Mouse (Mus musculus) gastrocnemius, adult 8-10 months (tissue): Measurements from ENCODE around the gene Sept1. TPM values are rescaled to one million over a fixed set of nuclear protein-coding genes. Genes with fewer than 3 reads are reported as not detected.
A peak's percentile ranks its signal among the peaks of the same experiment; 100 is the strongest.

Experiments used
- DNase-seq, 2 experiments: peaks; one replicate each; pipeline ENCODE4 v3.0.0; 2022; ENCODE audit warnings: low spot score in 2 of 2
- total RNA-seq, 4 experiments: library from RNA; stranded (reverse); gene quantifications; 2 replicates each; pipeline ENCODE4 v1.2.4; 2022

Sept1 gene
- total RNA-seq = 1 to 10 TPM; 1.0 to 2.8 (median 1.4) TPM

GRCm38 (mm10) chr7:127232622-127233367 is at the start of gene Sept1, which contains the start of gene Zfp553:
Gene Sept1 (minus strand): TSS chr7:127233130.
Gene Zfp553 (plus strand): TSS chr7:127233061.
- peak; percentile 59 to 67 for DNase-seq

GRCm38 (mm10) chr7:127282190-127282589 is 49.3 kb upstream of the Sept1 start:
- DNase-seq = no peak

- DNase-seq = no peak
Measured at GRCm38 (mm10) chr7:127281114-127281513, 48.2 kb upstream of the Sept1 start.

DNA sequence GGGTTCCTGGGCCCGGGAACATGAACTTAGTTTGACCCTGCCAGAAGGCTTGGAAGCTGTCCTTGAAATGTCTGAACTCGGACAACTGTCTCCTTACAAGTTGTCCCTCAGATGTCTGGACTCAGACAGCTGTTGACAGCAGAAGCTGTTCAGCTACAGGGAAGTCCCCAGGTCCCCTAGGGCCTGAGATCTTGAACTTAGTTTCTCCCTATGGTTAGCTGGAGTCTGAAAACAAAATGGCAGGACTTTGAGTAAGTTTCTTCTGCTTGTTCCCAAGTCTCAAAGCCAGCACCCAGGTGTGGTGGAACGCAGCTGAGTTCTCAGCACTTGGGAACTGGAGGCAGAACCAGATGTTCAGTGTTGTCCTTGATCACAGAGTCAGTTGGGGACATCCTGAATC is 47.2 kb upstream of the Sept1 start:
- no peak for DNase-seq

- DNase-seq = no peak
Measured at GRCm38 (mm10) chr7:127278311-127278710, 45.4 kb upstream of the Sept1 start.

DNA sequence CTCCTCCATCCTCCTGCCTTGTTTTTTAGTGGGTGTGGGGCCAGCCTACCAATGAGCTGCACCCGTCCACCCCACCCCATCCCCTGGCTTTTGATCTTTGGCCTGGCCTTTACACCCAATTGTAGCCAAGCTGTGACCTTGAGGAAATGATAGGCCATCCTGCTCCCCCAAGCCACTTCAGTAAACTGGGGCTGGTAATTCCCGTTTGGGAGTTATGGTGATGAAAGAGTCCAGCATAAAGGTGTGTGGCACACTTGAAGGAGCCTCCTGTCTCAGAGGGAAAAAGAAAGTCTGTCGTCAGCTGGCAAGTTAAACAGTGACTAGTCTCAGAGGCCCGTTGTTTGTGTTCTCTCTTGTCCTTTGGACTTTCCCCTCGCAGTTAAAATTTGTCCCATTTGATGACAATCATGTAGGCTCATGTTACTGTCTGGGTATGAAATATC is 43.6 kb upstream of the Sept1 start:
- no peak for DNase-seq

DNA sequence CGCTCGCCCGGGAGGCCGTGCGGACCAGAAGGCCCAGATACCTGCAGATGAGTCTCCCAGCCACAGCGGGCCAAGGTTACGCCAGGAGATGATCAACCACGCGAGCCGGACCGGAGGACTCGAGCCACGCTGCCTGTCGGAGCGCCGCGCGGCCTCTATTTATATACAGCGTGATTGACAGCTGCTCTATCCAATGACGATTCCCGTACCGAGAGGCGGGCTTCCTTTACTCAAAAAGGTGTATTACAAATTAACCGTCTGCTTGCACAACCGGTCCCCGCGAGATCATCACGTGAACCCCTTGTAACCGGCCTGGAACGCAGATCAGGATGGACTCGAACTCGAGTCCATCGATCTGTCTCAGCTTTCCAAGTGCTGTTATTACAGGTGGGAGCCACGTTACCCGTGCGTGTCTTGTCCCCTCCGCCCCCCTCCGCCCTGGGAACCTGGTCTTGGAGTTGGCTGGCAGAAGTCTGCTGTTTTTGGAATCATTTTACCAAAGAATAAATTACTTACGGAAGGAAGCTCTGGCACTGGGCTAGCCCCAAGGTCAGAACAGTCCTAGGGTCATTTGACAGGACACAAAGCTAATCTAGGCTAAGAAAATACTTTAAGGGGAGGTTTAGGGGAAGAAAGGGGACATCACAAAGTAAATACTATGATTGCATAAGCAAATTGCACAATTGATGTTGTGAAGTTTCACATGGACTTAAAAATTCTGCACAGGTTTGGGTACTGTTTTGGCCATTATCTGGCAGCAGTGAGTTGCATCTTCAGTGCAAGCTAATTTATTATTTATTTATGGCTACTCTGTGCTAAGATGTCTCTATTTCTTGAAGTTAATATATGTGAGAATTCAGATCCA is 41.2 kb upstream of the Sept1 start, which contains the start of gene Sephs2:
Sephs2 (minus strand) TSS at position 131 of the 865 bp plus-strand sequence.
- DNase-seq = peak; percentile 94

- DNase-seq = peak; percentile 12 to 19
Measured at GRCm38 (mm10) chr7:127273118-127273923, 40.4 kb upstream of the Sept1 start.

- no peak for DNase-seq
Measured at GRCm38 (mm10) chr7:127272566-127272965, 39.6 kb upstream of the Sept1 start.

GRCm38 (mm10) chr7:127271093-127271492 is 38.2 kb upstream of the Sept1 start:
- DNase-seq = no peak

DNA sequence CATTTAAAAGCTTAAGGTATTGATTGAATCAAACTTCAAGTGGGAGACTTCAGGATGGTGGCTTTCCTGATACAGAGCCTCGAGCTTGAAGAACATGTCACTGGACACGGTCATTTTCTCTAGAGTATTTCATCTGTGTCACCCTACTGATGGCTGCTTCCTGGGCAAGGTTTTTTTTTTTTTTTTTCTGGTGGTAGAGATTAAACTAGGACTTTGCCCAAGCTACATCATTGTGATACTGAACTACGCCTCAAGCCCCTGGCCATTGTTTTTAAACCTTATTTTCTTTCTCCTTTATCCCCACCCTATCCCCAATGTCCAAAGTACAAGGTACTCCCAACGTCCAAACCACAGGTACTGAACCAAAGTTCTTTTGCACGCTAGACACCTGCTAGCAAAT is 37.7 kb upstream of the Sept1 start:
- no peak for DNase-seq

DNA sequence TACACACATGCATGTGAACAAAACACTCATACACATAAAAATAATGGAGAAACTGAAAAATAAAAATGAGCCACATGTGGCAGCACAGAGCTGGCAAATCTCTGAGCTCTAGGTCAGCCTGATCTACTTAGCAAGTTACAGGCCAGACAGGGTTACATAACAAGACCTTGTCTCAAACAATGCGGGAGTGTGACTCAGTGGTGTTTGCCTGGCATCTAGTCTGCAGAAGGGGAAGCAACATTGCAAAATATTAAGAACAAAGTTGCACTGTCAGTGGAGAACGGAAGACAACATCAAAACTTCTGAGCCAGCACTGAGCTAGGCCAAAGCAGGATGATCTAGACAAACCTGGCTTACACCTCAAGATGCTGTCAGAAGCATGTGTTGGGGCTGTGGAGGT is 37.3 kb upstream of the Sept1 start:
- no peak for DNase-seq

DNA sequence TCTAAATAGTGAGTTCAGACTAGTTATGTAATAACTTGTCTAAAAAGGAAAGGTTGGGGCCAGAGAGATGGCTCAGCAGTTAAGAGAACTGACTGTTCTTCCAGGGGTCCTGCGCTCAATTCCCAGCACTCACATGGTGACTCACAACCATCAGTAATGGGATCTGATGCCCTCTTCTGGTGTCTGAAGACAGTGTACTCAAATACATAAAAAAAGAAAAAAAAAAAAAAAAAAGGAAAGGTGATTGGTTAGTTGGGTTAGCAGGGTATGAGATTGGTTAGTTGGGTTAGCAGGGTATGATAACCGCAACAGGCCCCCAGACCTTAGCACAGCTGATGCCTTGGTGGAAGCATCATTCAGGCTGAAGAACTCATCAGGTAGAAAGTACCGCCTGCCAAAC is 30.6 kb upstream of the Sept1 start:
- DNase-seq = no peak

- DNase-seq = no peak
Measured at GRCm38 (mm10) chr7:127262218-127262961, 29.5 kb upstream of the Sept1 start.

DNA sequence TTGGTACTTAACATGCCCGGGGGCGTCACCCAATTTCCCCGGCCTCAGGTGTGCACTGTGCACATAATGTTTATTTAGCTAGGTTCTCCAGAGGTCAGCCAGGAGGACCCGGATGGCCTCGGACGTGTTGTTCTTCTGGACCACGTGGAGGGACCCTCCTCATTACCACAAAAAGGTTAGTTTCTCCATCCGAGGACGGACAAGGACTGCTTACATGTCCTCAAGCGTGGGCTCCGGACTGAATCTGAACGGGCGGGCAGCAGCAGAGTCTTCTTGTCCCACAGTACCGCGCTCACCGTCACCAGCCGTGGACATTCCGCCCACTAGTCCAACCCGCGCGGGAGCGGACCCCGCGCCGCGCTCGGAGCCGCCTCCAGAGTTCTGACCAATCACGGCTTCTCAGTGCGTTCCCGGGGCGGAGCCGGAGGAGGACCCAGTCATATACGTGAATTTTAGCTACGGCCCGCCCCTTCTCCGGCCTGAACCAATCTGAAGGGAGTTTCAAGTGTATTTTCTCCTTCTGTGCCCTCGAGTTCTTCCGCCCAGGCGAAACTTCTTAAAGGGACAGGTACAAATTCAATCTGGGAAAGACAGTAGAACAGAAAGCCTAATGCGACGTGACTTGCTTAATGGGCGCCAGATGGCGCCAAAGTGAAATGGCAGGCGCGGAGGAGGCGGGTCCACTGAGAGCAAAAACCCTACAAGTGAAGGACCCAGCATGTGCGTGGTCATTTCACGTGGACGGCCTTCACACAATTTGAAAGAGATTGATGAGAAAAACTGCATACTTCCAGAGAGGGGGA is 27.6 kb upstream of the Sept1 start, which contains the start of gene Dctpp1:
Dctpp1 (minus strand) TSS at position 401 of the 803 bp plus-strand sequence.
- DNase-seq = peak; percentile 99

GRCm38 (mm10) chr7:127259186-127259905 is 26.4 kb upstream of the Sept1 start:
- DNase-seq = no peak

DNA sequence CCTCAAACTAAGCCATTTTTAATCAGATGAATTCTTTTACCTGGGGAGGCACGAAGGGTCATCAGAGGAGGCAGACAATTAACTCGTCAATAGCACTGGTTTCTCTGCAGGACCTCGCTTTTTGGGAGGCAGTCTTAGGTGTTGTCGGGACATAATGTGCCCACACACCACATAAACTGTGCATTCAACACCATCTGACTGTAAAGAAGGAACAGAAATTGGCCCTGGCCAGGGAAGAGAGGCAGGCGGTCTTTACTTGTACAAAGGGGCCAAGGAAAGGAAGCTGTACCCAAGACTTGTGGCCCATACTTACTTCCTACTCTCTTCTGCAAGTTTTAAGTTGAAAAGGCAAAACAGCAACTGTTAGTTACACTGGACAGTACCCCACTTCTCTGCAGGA is 23.6 kb upstream of the Sept1 start:
- DNase-seq = no peak

GRCm38 (mm10) chr7:127255965-127256364 is 23.0 kb upstream of the Sept1 start:
- DNase-seq = no peak

GRCm38 (mm10) chr7:127255008-127255407 is 22.1 kb upstream of the Sept1 start:
- DNase-seq = no peak
